Mouse (Mus musculus) stomach, postnatal 0 days (tissue): ENCODE results near the gene Vps41. TPM values are rescaled to one million over a fixed set of nuclear protein-coding genes. Genes with fewer than 3 reads are reported as not detected.

Experiments used
- ATAC-seq: fragments of 200-750 bp; cut with Nextera tagmentation; 2 replicates; pipeline ENCODE4 v1.8.0; 2017; ENCODE audit not compliant: low FRiP score, low TSS enrichment
- DNase-seq: peaks from one replicate; pipeline ENCODE4 v3.0.0-alpha.2; 2016; ENCODE audit warnings: low spot score
- H3K27ac ChIP-seq: fragments of 300-500 bp; sonication (generic); replicated peaks from 2 replicates; pipeline ENCODE4 v1.5.1; 2014; ENCODE audit warnings: mild to moderate bottlenecking, control low read depth
- H3K27me3 ChIP-seq: fragments of 300-500 bp; sonication (generic); 2 replicates; pipeline ENCODE4 v1.6.1; 2014; ENCODE audit warnings: low read length; ENCODE audit not compliant: control insufficient read depth, insufficient read depth
- H3K36me3 ChIP-seq: fragments of 300-500 bp; sonication (generic); 2 replicates; pipeline ENCODE4 v1.6.1; 2014; ENCODE audit warnings: low read length, mixed read lengths; ENCODE audit not compliant: control insufficient read depth, insufficient read depth
- H3K4me1 ChIP-seq: fragments of 300-500 bp; sonication (generic); replicated peaks from 2 replicates; pipeline ENCODE4 v1.6.1; 2014; ENCODE audit warnings: antibody characterized with exemption; ENCODE audit not compliant: control insufficient read depth, insufficient read depth
- H3K4me2 ChIP-seq: fragments of 300-500 bp; sonication (generic); replicated peaks from 2 replicates; pipeline ENCODE4 v1.6.1; 2014; ENCODE audit warnings: low read depth, mild to moderate bottlenecking, control low read depth, moderate library complexity
- H3K4me3 ChIP-seq: fragments of 300-500 bp; sonication (generic); 2 replicates; pipeline ENCODE4 v1.5.1; 2014; ENCODE audit warnings: low read depth, low read length, control low read depth
- H3K9ac ChIP-seq: fragments of 300-500 bp; sonication (generic); 2 replicates; pipeline ENCODE4 v1.6.1; 2014; ENCODE audit warnings: mild to moderate bottlenecking, low read length, control low read depth, mixed read lengths
- H3K9me3 ChIP-seq: fragments of 300-500 bp; sonication (generic); 2 replicates; pipeline ENCODE4 v1.6.1; 2016; ENCODE audit warnings: low read length; ENCODE audit not compliant: control insufficient read depth
- CTCF ChIP-seq: IDR thresholded peaks from 2 replicates; pipeline ENCODE4 v1.5.1; 2016; ENCODE audit warnings: antibody characterized with exemption, low read depth, mild to moderate bottlenecking, moderate library complexity
- EP300 ChIP-seq: optimal IDR thresholded peaks from 2 replicates; pipeline ENCODE3; 2016; ENCODE audit warnings: antibody characterized with exemption
- WGBS: fragments of 180-500 bp; shearing (Covaris S2); extraction: QIAGEN DNeasy Blood & Tissue Kit; methylation state at CpG from one replicate; pipeline ENCODE4 v1.1.7; 2014; 5-methylcytosine and 5-hydroxymethylcytosine counted together
- polyA plus RNA-seq: library from polyadenylated mRNA; unstranded; fragments of >200 nt; fragmentation: Nextera tagmentation; extraction: Ambion mirVana; gene quantifications from 2 replicates; pipeline ENCODE4 v1.2.1, GENCODE M21; 2015

The Vps41 gene
- polyA plus RNA-seq, 1 experiment from 2014 or later = 32.6 TPM

GRCm38 (mm10) chr13:18797555-18797954 lies 80.5 kb downstream of the Vps41 start:
- DNase-seq = no peak
- Histone ChIP-seq H3K4me1 (no peaks in the 10 kb centered on the region), H3K9me3 (no peaks in the 10 kb centered on the region), H3K9ac (no peak overlapping the region), H3K27ac (no peak overlapping the region), H3K36me3 (no peaks in the 10 kb centered on the region), H3K4me3 (no peak overlapping the region), H3K4me2 (no peak overlapping the region), H3K27me3 (no peaks in the 10 kb centered on the region)
- no peak for TF ChIP-seq EP300
- TF ChIP-seq CTCF = no peak
- 84% methylated on average over 5 of the region's 5 CpGs for WGBS
- ATAC-seq = no peak; the same call in 1 of the 2 replicates

GRCm38 (mm10) chr13:18800434-18800833 lies 83.3 kb downstream of the Vps41 start:
- H3K4me1 ChIP-seq = no peaks in the 10 kb centered on the region
- no peaks in the 10 kb centered on the region for H3K27me3 ChIP-seq
- DNase-seq = no peak
- WGBS = 59% methylated on average over 3 of the region's 3 CpGs
- no peak overlapping the region for H3K9ac ChIP-seq
- H3K4me3 ChIP-seq = no peak overlapping the region
- H3K36me3 ChIP-seq = no peaks in the 10 kb centered on the region
- ATAC-seq = no peak
- no peak for TF ChIP-seq EP300
- no peak for TF ChIP-seq CTCF
- no peaks in the 10 kb centered on the region for H3K9me3 ChIP-seq
- no peak overlapping the region for H3K27ac ChIP-seq
- H3K4me2 ChIP-seq = no peak overlapping the region

- WGBS = 77% methylated on average over 4 of the region's 4 CpGs
Measured at GRCm38 (mm10) chr13:18809465-18809864, 92.4 kb downstream of the Vps41 start.

GRCm38 (mm10) chr13:18809978-18810675 lies 93.0 kb downstream of the Vps41 start:
- H3K9me3 ChIP-seq = no peaks in the 10 kb centered on the region
- ATAC-seq (peak; percentile 70; the same call in 1 of the 2 replicates), DNase-seq (peak; percentile 76)
- H3K4me3 ChIP-seq = no peak overlapping the region
- H3K4me1 ChIP-seq = no peaks in the 10 kb centered on the region
- H3K27me3 ChIP-seq = no peaks in the 10 kb centered on the region
- WGBS = 18% methylated on average over 11 of the region's 11 CpGs
- no peak for TF ChIP-seq EP300
- TF ChIP-seq CTCF = peak; percentile 93
- no peak overlapping the region for H3K9ac ChIP-seq
- H3K4me2 ChIP-seq = no peak overlapping the region
- H3K27ac ChIP-seq = no peak overlapping the region
- H3K36me3 ChIP-seq = 0 out of 2 replicates have a peak, but pooled peaks cover 6% of the 10 kb centered on the region

More at GRCm38 (mm10) chr13:18809465-18809864, 92.4 kb downstream of the Vps41 start:
- TF ChIP-seq CTCF (no peak), EP300 (no peak)
- DNase-seq (no peak), ATAC-seq (no peak)
- no peaks in the 10 kb centered on the region for H3K27me3 ChIP-seq
- H3K4me3 ChIP-seq = no peak overlapping the region
- H3K36me3 ChIP-seq = 0 out of 2 replicates have a peak, but pooled peaks cover 2% of the 10 kb centered on the region
- no peak overlapping the region for H3K27ac ChIP-seq
- no peaks in the 10 kb centered on the region for H3K4me1 ChIP-seq
- H3K4me2 ChIP-seq = no peak overlapping the region
- H3K9me3 ChIP-seq = no peaks in the 10 kb centered on the region
- no peak overlapping the region for H3K9ac ChIP-seq

GRCm38 (mm10) chr13:18824420-18825123 lies 107.5 kb downstream of the Vps41 start:
- Histone ChIP-seq H3K9ac (no peak overlapping the region), H3K27ac (no peak overlapping the region), H3K4me2 (no peak overlapping the region), H3K4me3 (no peak overlapping the region), H3K9me3 (no peaks in the 10 kb centered on the region), H3K4me1 (no peaks in the 10 kb centered on the region), H3K27me3 (no peaks in the 10 kb centered on the region), H3K36me3 (peaks cover 4% of the 10 kb centered on the region; the same call in 1 of the 2 replicates)
- WGBS = 79% methylated on average over 10 of the region's 10 CpGs
- no peak for DNase-seq
- TF ChIP-seq EP300 (no peak), CTCF (no peak)
- no peak for ATAC-seq

- Histone ChIP-seq H3K4me1 (no peaks in the 10 kb centered on the region), H3K27ac (no peak overlapping the region), H3K36me3 (peaks cover 4% of the 10 kb centered on the region; the same call in 1 of the 2 replicates), H3K9ac (no peak overlapping the region), H3K9me3 (no peaks in the 10 kb centered on the region), H3K27me3 (no peaks in the 10 kb centered on the region), H3K4me2 (no peak overlapping the region), H3K4me3 (no peak overlapping the region)
- 81% methylated on average over 10 of the region's 10 CpGs for WGBS
- TF ChIP-seq EP300 = no peak
- no peak for TF ChIP-seq CTCF
- no peak for ATAC-seq
- DNase-seq = no peak
Measured at GRCm38 (mm10) chr13:18827029-18827428, 109.9 kb downstream of the Vps41 start.
